In the genomic region with DNA sequence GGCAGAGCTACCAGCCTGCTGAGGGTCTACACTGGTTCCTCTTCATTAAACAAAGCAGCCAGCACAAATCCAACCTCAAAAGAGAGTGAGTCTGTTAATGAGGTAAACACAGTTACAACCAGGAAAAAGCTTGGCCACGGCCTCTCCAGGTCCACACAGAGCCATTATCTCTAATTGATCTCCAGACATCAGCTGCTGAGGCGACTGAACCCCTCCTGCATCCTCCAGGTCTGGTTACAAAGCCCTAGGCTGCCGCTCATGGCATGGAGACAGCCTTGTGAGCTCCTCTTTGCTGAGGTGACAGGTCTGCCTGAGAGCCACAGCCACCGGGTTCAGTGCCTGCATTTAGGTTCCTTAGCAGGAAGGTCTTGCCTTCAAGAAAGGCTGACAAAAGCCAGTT, we compare ENCODE assay signal across 11 mouse cellular contexts. TPM values are rescaled to one million over a fixed set of nuclear protein-coding genes. Genes with fewer than 3 reads are reported as not detected.
DNase-seq lines count a peak whose midpoint lies in the region; ATAC-seq and TF ChIP-seq lines count a peak whose summit lies in the region.
"Had no signal": no experiment of that assay in that cellular context is flagged by ENCODE, and none has a peak within 500 bp of the region (broad histone marks: within the 10 kb centered on the region; RNA-seq: fewer than 3 reads in every experiment).

No protein-coding gene starts in this region.

- no peak for TF ChIP-seq POLR2A in heart, adult 2 months (IDR thresholded peaks at IDR 0.05; ENCODE audit: insufficient read depth, low read depth, low read length)

- ATAC-seq in forebrain, embryonic 16.5 days, result no peak
- ATAC-seq in liver, embryonic 13.5 days (ENCODE audit: low read depth), result no peak

- H3K27ac ChIP-seq in heart, adult 2 months, result peak overlapping the region; percentile 87
- H3K27ac ChIP-seq in forebrain, embryonic 16.5 days (ENCODE audit: low read length), result peak overlapping the region; percentile 3; the same call in 1 of the 2 replicates
- H3K27ac ChIP-seq in liver, embryonic 13.5 days, result peak overlapping the region; percentile 67; the same call in 1 of the 2 replicates

- 35% methylated on average over 4 of the region's 4 CpGs for WGBS in heart, adult 2 months
- 15% methylated on average over 4 of the region's 4 CpGs for WGBS in forebrain, embryonic 16.5 days
- 54% methylated on average over 4 of the region's 4 CpGs for WGBS in liver, embryonic 13.5 days (ENCODE audit: insufficient replicate concordance)

- TF ChIP-seq EP300 in heart, adult 2 months (IDR thresholded peaks at IDR 0.05; ENCODE audit: insufficient read depth, low read depth, low read length), result no peak

- no peak overlapping the region for H3K4me2 ChIP-seq in forebrain, embryonic 16.5 days (ENCODE audit: low read length)
- no peak overlapping the region for H3K4me2 ChIP-seq in liver, embryonic 13.5 days

- no peaks in the 10 kb centered on the region for H3K36me3 ChIP-seq in heart, adult 2 months (ENCODE audit: control insufficient read depth, insufficient read depth, low read length)
- no peaks in the 10 kb centered on the region; the same call in 1 of the 2 replicates for H3K36me3 ChIP-seq in forebrain, embryonic 16.5 days (ENCODE audit: control insufficient read depth, insufficient read depth)
- peaks cover 21% of the 10 kb centered on the region for H3K36me3 ChIP-seq in liver, embryonic 13.5 days

- no peaks in the 10 kb centered on the region for H3K9me3 ChIP-seq in forebrain, embryonic 16.5 days (ENCODE audit: control insufficient read depth, low read length)
- H3K9me3 ChIP-seq in liver, embryonic 13.5 days (replicated peaks), result no peaks in the 10 kb centered on the region

- H3K4me3 ChIP-seq in heart, adult 2 months, result no peak overlapping the region
- H3K4me3 ChIP-seq in forebrain, embryonic 16.5 days (replicated peaks; ENCODE audit: low read length), result no peak overlapping the region
- H3K4me3 ChIP-seq in liver, embryonic 13.5 days (replicated peaks), result no peak overlapping the region
- H3K4me3 ChIP-seq: myocyte had no signal

- peaks cover 13% of the 10 kb centered on the region for H3K4me1 ChIP-seq in heart, adult 2 months (ENCODE audit: control insufficient read depth, insufficient read depth, low read length)
- no peaks in the 10 kb centered on the region; the same call in 1 of the 2 replicates for H3K4me1 ChIP-seq in forebrain, embryonic 16.5 days (replicated peaks; ENCODE audit: control insufficient read depth, insufficient read depth, low read length)
- H3K4me1 ChIP-seq in liver, embryonic 13.5 days (replicated peaks), result peaks cover 65% of the 10 kb centered on the region

- H3K9ac ChIP-seq in heart, adult 2 months (ENCODE audit: low read depth, low read length), result no peak overlapping the region
- H3K9ac ChIP-seq in forebrain, embryonic 16.5 days (replicated peaks; ENCODE audit: low read depth, low read length), result no peak overlapping the region
- no peak overlapping the region for H3K9ac ChIP-seq in liver, embryonic 13.5 days
- H3K9ac ChIP-seq: liver, embryonic 14.5 days had no signal

- intact Hi-C loops in heart, adult 2 months (cut with DNase I), result no loop called here
- intact Hi-C loops in heart, postnatal 14 days (cut with DNase I), result no loop called here

- no peak for TF ChIP-seq CTCF in heart, adult 2 months (IDR thresholded peaks at IDR 0.05)

- DNase-seq in heart, adult 2 months, result peak in 1 of 2 experiments; percentile 44
- DNase-seq in heart, postnatal 14 days, result no peak
- DNase-seq in MN1 (ENCODE audit: low spot score), result peak; percentile 41
- DNase-seq in liver, embryonic 13.5 days, result no peak
- no peak for DNase-seq in layer of hippocampus, postnatal 36 days
- DNase-seq in adrenal gland, postnatal 10 days, result no peak
- DNase-seq in frontal cortex, postnatal 14 days (ENCODE audit: low spot score in 2 of 2), result no peak
- DNase-seq: B cell, adult 2 months had no signal

- H3K27me3 ChIP-seq in heart, adult 2 months (ENCODE audit: control insufficient read depth, insufficient read depth, low read length), result no peaks in the 10 kb centered on the region
- H3K27me3 ChIP-seq in forebrain, embryonic 16.5 days (replicated peaks; ENCODE audit: control insufficient read depth, insufficient read depth, low read length), result no peaks in the 10 kb centered on the region
- no peaks in the 10 kb centered on the region for H3K27me3 ChIP-seq in liver, embryonic 13.5 days

- no peaks in the 10 kb centered on the region for H3K79me2 ChIP-seq in heart, adult 2 months (replicated peaks; ENCODE audit: control insufficient read depth, insufficient read depth, low read length)

RNA-seq across cellular contexts. Expression of a gene that starts 35.1 kb away (rescaled TPM):
- total RNA-seq in heart, adult 2 months (2021), result not detected
- not detected in 2 replicates for polyA plus RNA-seq in heart, adult 2 months (2012; rRNA removed)
- not detected for total RNA-seq in heart, postnatal 14 days (2021)
- not detected in 2 replicates for polyA plus RNA-seq in forebrain, embryonic 16.5 days (2015; fragmentation: Nextera tagmentation; extraction: Ambion mirVana)
- polyA plus RNA-seq in liver, embryonic 13.5 days (2015; fragmentation: Nextera tagmentation; extraction: Ambion mirVana), result not detected in 2 replicates
- total RNA-seq in layer of hippocampus, postnatal 36 days (2021), result not detected
- total RNA-seq in adrenal gland, postnatal 10 days (2021), result not detected
- polyA plus RNA-seq: liver, embryonic 14.5 days; myocyte had no signal

Comparison
In these comparisons a context has a peak if more than half of its experiments do, and no peak if none do; other contexts are left out.
1. H3K27ac ChIP-seq: peak in every context shown above with its lines; median percentile 87 in heart, adult 2 months; 67 in liver, embryonic 13.5 days; 3 in forebrain, embryonic 16.5 days.